Mouse (Mus musculus) left cerebral cortex, postnatal 10 days (tissue): ENCODE measurements around the gene Ppm1j. TPM values are rescaled to one million over a fixed set of nuclear protein-coding genes. Genes with fewer than 3 reads are reported as not detected.

ENCODE experiments used
- DNase-seq, 2 experiments: peaks; one replicate each; pipeline ENCODE4 v3.0.0; 2021 to 2022; ENCODE audit warnings: low spot score in 2 of 2, mixed read lengths in 1 of 2; ENCODE audit errors: extremely low spot score in 1 of 2
- intact Hi-C: fragments of 180-260 bp; cut with DNase I; formaldehyde crosslinking; loops from one replicate; pipeline ENCODE4 v1.15.1; 2025
- total RNA-seq, 2 experiments: library from RNA; stranded (reverse); gene quantifications; 2 replicates each; pipeline ENCODE4 v1.2.3; 2021

Gene Ppm1j
- total RNA-seq, 2 experiments from 2014 or later = 1.4 to 2.7 TPM

DNA sequence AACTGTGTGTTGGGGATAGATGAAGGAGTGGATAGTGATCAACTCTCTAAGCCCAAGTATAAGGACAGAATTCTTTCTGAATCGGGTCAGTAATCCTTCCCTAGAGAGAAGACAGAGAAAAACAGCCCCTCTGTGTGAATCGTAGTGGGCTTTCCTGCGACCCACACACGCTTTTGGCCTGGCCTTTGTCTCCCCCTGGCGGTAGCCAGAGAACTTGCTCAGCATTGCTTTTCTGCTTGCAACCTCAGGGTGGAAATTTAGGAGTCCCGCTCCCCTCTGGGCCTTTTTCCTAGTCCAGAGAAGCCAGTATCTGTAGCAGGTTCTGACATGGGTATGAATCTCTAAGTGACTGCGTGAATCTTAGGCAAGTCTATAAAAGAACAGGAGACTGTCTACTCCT lies 907 bp upstream of the Ppm1j start:
- intact Hi-C loops = loop anchor here (2.0 to 10.0 kb wide), 3 partner anchors 65 to 185 kb away; partner anchors contain the start of genes Capza1, St7l and Wnt2b
- peak; percentile 42 to 75 for DNase-seq

DNA sequence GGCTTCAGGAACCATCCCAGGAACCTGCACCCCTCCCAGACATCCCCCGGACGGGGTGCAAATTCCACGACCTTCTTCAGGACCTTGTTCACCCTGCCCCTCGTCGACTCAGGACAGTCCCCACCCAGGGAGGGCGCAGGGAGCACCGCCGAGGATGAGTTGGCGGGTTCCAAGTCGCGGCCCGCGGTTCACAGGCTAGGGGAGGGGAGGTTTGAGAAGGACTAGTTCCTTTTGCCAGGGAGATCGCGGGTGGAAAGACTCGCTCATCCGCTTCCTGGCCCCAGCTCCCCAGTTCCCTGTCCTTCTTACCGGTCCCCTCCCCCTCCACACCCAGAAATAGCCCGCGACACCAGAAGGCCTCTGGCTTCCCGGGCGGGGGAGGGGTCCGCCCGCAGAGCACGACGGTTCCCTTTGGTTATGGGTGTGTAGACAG lies 631 bp downstream of the Ppm1j start, which contains the start of gene Fam19a3:
TSS of gene Fam19a3 (minus strand) at position 370 of the 433 bp plus-strand sequence.
- intact Hi-C loops = loop anchor here (2.0 to 5.0 kb wide), 2 partner anchors 67 to 81 kb away; partner anchors contain the start of genes Capza1 and St7l

DNA sequence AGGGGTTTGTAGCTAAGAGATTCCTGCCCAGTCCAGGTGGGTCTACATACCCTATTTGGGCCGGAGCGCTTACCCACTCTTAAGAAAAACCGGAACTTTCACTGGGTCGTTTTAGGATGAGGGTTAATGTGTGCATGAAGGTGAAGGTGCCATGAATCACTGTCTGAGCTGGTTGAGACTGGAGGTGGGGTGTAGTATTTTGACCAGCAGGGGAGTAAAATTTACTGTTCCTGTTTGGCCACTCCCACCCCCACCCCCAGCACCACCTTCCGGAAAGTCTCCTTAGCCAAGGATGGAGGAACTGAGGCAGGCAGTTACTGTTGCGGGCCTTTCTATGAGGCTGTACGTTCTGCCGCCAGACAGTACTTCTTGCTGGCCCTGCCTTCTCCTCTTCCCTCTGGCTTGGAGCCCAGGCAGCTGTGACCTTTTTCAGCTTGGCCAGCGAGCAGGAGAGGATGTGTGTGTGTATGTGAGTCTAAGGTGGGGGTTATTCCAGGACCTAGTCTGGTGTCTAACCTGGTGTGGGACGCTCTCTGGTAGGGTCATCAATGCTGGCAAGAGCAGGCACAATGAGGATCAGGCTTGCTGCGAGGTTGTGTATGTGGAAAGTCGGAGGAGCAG lies 1.3 kb downstream of the Ppm1j start:
- DNase-seq = peak in 1 of 2 experiments; percentile 78
- intact Hi-C loops = loop anchor here (5.0 kb wide), 1 partner anchor 80 kb away; the partner anchor contains the start of genes Capza1 and St7l

More for the DNA sequence above, 631 bp downstream of the Ppm1j start, which contains the start of gene Fam19a3:
- DNase-seq = peak in 1 of 2 experiments; percentile 56

DNA sequence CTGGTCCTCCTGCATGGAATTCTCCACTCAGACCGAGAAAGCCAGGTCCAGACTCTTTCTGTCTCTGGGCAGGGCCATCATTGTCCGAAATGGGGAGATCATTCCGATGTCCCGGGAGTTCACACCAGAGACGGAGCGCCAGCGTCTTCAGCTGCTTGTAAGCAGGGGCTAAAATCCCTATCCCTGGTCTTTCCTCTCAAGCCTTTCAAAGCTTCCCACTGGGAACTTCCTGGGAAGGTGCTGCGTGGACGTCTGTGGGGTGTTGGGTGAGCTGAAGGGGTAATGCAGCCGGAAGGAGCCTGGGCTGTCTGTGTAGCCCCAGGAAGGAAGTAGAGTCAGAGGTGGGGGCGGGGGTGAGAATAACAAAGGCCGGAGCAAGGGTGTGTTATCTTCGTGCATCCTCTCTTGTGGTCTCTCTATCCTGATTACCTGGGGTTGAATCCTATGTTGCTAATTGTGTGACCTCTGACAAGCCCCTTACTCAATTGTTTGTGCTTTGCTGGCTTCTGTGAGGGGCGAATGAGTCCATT lies 3.2 kb downstream of the Ppm1j start:
- peak in 1 of 2 experiments; percentile 33 for DNase-seq
- intact Hi-C loops = loop anchor here (5.0 kb wide), 1 partner anchor 78 kb away; the partner anchor contains the start of genes Capza1 and St7l

DNA sequence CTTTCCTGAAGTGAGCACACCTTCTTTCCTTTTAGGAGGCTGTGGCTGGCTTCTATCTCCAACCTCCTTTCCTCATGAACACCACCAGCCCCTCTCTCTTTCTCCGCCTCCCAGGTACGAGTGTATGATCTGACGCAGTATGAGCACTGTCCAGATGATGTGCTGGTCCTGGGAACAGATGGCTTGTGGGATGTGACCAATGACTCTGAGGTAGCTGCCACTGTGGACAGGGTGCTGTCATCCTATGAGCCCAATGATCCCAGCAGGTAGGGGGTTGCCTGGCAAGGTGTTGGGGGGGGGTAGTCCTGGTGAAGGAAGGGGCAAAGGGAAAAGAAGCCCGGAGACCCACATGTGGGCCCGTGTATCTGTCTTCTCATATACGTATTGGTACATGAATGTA lies 4.4 kb downstream of the Ppm1j start:
- intact Hi-C loops = no loop called here
- no peak for DNase-seq

DNA sequence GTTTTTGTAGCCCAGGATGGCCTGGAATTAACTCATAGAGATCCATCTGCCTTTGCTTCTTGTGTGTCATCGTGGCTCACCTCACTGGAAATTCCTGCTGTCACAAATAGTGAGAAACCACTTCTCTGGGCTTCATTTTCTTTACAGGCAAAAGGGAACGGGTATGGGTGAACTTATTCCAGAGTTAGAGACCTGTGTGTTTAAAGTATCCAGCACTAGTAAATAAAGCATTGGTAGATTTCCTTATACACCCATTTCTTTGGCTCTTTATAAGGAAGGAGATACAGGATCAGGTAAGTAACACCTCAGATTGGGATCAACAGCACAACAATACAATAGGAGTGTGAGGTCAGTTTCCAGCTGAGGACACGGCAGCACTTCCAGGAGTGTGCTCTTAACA lies 7.2 kb downstream of the Ppm1j start, which contains the start of gene Rhoc:
TSS of gene Rhoc (plus strand) at position 301 of the 400 bp plus-strand sequence.
- intact Hi-C loops = no loop called here

DNA sequence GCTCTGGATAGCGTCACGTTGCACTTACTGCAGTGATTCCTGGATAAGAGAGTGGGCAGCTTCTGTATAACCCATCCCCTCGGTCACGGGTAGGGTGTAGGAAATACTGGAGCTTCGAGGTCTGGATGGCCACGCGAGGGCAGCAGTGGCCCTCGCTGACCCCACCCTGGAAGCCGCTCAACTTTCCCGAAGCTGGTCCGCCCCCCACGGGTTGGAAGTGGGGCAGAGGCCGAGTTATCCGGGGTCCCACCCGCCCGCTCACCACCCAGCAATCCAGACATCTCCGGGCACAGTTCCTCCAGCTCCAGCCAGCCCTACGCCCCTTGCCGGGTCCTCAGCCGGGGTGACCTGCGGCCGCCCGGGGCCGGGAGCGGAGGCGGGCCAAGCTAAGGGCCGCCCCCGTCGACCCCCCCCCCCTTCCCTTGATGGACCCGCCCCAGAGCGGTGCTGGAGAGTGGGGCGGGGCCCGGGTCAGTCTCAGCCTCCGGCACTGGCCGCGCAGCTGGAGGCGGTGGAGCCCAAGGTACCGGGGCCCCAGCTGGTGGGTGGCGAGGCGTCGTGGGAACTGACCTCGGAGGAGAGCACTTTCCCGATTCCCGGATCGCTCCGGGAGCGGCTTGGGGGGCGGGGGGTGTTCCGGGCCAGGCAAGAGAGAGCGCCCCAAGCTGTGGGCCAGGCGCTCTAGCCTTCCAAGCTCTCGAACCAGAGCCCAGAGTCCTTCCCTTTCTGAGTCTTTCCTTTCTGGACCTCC lies 7.9 kb downstream of the Ppm1j start:
- DNase-seq = peak in 1 of 2 experiments; percentile 91
- intact Hi-C loops = no loop called here

More for the DNA sequence above, 7.2 kb downstream of the Ppm1j start, which contains the start of gene Rhoc:
- no peak for DNase-seq

DNA sequence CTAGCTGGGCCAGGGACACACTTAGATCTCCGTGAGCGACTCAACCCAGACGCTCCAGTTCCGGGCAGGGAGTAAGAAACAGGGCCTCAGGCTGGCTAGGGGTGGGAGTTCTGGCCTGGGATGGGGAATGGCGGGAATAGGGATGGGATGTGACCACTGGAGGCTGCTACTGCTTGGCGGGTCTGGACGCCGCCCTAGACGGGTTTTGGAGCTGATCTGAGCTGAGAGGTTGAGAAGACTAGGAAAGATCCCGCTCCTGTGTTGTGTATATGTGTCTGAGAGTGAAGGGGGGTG lies 8.4 kb downstream of the Ppm1j start:
- intact Hi-C loops = no loop called here

DNA sequence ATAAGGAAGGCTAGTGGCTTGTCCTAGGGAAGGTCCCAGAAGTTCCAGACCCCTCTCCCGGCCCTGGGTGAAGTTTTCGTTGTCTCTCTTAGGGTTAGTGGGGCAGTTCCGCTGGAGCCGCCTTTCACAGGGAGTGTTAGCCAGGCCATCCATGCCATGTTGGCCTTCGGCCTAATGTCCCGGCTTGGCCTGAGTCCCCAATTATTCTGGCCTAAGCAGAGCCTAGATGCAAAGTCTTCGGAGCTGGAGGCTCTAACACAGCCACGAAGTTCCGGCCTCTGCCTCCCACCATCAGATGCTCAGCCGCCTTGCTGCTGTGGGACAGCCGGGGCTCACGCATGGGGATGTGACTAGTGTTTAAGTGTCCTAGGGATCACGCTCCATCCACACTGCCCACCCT lies 9.0 kb downstream of the Ppm1j start:
- intact Hi-C loops = no loop called here

More for the DNA sequence above, 8.4 kb downstream of the Ppm1j start:
- DNase-seq = no peak

DNA sequence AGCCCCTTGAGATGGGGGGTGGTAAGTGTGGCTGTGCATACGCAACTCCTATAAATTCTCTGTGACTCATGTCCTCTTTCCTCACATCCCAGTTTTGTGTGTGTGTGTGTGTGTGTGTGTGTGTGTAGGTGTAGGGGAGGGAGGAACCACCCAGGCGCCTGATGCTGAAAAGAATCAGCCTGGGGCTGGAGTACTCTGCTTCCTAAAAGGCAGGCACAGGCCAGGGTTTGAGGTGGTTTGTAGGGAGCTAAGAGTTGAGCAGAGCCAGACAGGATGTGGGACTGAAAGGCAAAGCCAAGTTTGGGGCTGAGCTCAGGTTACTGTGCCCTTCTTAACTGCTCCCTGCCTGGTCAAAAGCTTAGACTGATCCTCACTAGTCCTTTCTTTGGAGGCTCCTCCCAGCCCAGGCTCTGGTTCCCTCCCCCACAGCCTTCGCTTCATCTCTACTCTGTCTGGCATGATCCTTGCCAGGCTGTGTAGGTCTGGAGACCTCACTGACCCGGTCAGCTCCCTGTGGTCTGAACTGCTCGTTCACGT lies 9.6 kb downstream of the Ppm1j start:
- intact Hi-C loops = no loop called here
- DNase-seq = peak in 1 of 2 experiments; percentile 65

More for the DNA sequence above, 9.0 kb downstream of the Ppm1j start:
- DNase-seq = no peak

DNA sequence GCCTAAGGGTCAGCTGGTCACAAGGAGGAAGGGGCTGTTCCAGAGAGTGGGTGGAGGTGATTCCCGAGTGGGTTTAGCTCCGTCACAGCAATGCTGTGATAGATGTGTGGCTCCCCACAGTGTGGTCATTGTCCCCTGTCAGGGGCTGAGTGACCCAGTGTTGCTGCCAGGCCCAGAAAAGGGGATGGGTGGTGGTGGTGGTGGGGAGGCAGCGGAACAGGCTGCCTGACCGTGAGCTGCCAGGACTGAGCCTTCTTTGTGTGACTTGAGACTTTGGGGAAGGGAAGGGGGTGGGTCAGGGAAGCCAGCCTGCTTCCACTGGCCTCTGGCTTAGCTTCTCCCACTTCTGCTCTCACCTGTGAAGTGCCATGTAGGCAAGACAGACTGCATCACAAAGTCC lies 10.2 kb downstream of the Ppm1j start:
- peak in 1 of 2 experiments; percentile 54 for DNase-seq
- intact Hi-C loops = no loop called here

DNA sequence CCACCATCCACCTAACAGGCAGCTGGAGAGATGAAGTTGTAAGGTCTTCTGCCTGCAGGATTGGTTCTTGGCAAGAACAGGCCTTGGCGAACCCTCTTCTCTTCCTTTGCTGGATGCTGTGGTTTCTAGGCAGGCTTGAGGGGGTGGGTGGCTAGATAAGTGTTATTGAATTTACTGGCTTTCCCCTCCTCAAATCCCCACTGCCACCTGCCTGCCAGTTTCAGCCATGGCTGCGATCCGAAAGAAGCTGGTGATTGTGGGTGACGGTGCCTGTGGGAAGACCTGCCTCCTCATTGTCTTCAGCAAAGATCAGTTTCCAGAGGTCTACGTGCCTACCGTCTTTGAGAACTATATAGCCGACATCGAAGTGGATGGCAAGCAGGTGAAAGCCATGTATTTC lies 10.8 kb downstream of the Ppm1j start:
- no peak for DNase-seq
- intact Hi-C loops = no loop called here

DNA sequence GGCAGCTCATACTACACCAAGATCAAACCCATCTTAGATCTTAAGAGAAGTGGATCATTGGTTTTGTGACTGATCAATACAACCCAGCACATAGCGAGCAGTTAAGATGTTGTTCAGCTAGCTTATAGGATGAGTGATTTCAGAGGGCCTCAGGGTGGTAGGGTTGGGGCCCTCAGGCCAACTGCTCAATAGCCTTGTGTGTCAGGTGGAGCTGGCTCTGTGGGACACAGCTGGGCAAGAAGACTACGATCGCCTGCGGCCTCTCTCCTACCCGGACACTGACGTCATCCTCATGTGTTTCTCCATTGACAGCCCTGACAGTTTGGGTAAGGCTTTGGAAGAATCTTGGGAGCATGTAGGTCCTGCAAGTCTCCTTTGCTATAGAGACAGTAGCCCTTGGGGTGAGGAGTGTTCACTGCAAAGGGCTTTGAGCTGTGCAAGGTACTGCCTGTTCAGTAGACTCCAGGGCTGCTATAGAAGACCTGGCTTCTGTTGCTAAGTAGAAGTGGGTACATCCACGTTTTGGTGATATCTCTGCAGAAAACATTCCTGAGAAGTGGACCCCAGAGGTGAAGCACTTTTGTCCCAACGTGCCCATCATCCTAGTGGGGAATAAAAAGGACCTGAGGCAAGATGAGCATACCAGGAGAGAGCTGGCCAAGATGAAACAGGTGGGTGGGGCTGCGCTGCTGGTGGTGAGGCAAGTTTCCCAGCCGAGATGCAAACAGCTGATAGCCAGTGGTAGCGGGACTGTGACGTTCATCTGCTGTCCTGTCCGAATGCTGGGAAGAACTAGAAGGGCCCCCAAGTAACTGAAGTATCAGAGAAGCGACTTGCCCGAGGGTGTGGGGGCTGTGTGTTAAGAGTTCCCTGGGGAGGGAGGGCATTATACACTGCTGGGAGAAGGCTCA lies 11.8 kb downstream of the Ppm1j start:
- peak in 1 of 2 experiments; percentile 41 for DNase-seq
- intact Hi-C loops = no loop called here

DNA sequence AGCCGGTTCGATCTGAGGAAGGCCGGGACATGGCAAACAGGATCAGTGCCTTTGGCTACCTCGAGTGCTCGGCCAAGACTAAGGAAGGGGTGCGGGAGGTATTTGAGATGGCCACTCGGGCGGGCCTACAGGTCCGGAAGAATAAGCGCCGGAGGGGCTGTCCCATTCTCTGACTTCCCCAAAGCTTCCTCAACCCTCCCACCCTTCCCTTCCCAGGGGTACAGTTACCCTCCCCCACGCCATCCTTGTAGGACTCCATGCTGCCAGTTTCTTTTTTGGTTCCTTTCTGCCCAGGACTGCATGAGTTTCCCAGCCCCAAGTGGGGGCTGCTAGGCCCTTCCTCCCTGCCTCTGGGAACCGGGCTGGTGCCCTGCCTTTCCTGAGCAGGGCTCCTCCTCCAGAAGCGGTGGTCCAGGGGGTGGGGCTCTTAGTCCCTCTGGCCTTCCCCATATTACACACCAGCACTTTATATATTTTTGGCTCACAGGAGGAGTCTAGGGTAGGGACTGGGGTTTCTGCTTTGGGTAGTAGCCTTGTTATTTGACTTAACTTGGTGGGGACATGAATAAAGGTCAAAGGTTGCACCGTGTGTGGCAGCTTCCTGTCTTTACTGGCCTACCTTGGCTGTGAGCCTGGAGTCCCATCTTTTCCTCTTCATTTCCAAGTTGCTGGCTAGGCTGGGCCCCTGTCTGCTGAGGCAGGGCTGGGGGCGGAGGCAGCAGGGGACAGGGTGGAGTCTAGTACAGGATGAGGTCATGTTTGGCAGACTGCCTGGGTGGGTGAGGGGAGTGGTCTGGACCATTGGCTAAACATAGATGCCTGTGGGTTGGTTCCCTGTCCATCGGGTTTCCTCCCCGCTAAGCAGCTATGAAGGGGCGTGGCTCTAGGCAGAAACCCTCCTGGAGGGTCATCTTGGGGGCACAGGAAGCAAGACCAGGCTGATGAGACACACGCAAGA lies 13.3 kb downstream of the Ppm1j start:
- intact Hi-C loops = no loop called here
- DNase-seq = peak; percentile 74 to 96

DNA sequence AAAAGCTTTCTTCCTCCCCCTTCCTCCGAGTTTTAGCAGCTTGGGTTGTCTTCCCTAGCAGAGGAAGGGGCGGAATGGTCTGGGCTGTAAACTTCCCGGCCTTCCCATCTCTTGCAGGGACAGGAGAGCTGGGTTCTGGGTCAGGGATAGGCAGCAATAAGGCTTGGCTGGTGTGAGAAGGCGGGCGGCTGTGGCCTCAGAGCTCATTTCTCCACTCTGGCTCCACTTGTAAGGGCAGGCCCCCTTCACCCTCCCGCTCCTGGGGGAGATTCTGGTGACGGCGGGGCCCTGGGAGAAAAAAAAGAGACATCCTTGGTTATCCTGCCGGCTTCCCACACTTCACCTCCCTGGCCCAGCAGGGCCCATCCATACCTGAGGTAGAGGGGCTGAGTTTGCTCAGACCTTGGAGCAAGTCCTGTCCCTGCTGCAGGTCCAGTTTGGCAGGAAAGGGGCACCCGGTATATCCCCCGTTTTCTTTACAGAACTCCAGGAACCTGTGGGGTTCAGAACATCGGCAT lies 14.2 kb downstream of the Ppm1j start:
- intact Hi-C loops = no loop called here
- peak in 1 of 2 experiments; percentile 27 for DNase-seq

DNA sequence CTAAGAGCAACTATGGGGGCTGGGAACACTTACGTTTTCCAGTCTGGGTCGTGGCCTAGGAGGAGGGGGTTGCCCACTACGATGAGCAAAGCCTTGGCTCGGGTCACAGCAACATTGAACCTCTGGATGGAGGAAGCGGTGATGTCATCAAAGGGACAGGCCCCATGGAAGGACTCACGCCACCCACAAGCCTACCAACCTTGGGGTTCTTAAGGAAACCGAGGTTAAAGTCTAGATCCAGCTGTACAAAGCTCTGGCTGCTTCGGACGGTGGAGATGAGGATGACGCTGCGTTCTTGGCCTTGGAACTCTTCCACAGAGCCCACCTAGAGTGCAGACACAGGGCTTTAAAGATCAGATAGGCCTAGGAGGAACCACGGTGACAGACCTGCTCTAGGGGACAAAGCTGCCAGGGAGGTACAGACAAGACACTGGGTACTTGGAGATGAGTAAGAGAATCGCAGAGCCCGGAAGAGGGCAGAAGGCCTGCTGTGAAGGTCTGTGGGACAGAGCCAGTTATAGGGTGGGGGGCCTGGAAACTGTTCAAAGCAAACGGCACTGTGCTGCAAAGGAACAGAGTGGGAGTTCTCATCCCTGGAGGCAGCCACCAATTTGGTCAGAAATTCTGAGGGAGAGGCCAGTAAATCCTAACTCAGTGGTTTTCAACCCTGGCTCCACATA lies 14.9 kb downstream of the Ppm1j start:
- DNase-seq = peak in 1 of 2 experiments; percentile 24
- intact Hi-C loops = no loop called here
